Mouse (Mus musculus): Measurements from ENCODE around the gene Olfr648. TPM values are rescaled to one million over a fixed set of nuclear protein-coding genes. Genes with fewer than 3 reads are reported as not detected.

Gene Olfr648
- polyA plus RNA-seq, 1 experiment from 2014 or later: 0.08 TPM

- Histone ChIP-seq H3K27ac (replicated peaks in 1 of 2; ENCODE audit: control insufficient read depth in 1 of 2, insufficient read depth in 1 of 2, low read depth in 2 of 2, low read length in 2 of 2) (no peak within 1 kb of the TSS), H3K4me3 (ENCODE audit: control insufficient read depth in 1 of 2, insufficient read depth in 1 of 2, low read depth in 1 of 2, low read length in 2 of 2) (no peak within 1 kb of the TSS), H3K9ac (ENCODE audit: low read length) (no peak within 1 kb of the TSS), H3K4me1 (ENCODE audit: control insufficient read depth in 2 of 2, insufficient read depth in 2 of 2, low read length in 2 of 2) (no peaks in the 10 kb centered on the region), H3K27me3 (ENCODE audit: control insufficient read depth, insufficient read depth, low read length) (no peaks in the 10 kb centered on the region), H3K9me3 (ENCODE audit: control insufficient read depth, low read length) (no peaks in the 10 kb centered on the region), H3K4me2 (ENCODE audit: low read length) (no peak within 1 kb of the TSS), H3K36me3 (ENCODE audit: control insufficient read depth, insufficient read depth, low read length) (no peaks in the 10 kb centered on the region)
- ATAC-seq (ENCODE audit: insufficient number of reproducible peaks, insufficient read depth, low FRiP score, low read depth): no peak
- WGBS: 74% methylated on average over 6 of the region's 6 CpGs
These were observed 12.7 kb upstream of the Olfr648 start, which contains the start of gene Olfr649 for GRCm38 (mm10) chr7:104195885-104196284. Gene Olfr649, minus strand, starts transcription at chr7:104195985.

GRCm38 (mm10) chr7:104191275-104191674 is 8.1 kb upstream of the Olfr648 start:
- Histone ChIP-seq H3K9me3 (ENCODE audit: control insufficient read depth, low read length) (no peaks in the 10 kb centered on the region), H3K9ac (ENCODE audit: low read length) (no peak overlapping the region), H3K36me3 (ENCODE audit: control insufficient read depth, insufficient read depth, low read length) (no peaks in the 10 kb centered on the region), H3K4me1 (ENCODE audit: control insufficient read depth in 2 of 2, insufficient read depth in 2 of 2, low read length in 2 of 2) (no peaks in the 10 kb centered on the region), H3K4me2 (ENCODE audit: low read length) (no peak overlapping the region), H3K4me3 (ENCODE audit: control insufficient read depth in 1 of 2, insufficient read depth in 1 of 2, low read depth in 1 of 2, low read length in 2 of 2) (no peak overlapping the region), H3K27ac (replicated peaks in 1 of 2; ENCODE audit: control insufficient read depth in 1 of 2, insufficient read depth in 1 of 2, low read depth in 2 of 2, low read length in 2 of 2) (no peak overlapping the region), H3K27me3 (ENCODE audit: control insufficient read depth, insufficient read depth, low read length) (no peaks in the 10 kb centered on the region)
- WGBS: 49% methylated on average over 9 of the region's 9 CpGs
- no peak for ATAC-seq (ENCODE audit: insufficient number of reproducible peaks, insufficient read depth, low FRiP score, low read depth)

- no peaks in the 10 kb centered on the region for H3K27me3 ChIP-seq (ENCODE audit: control insufficient read depth, insufficient read depth, low read length)
- no peak overlapping the region for H3K27ac ChIP-seq (replicated peaks in 1 of 2; ENCODE audit: control insufficient read depth in 1 of 2, insufficient read depth in 1 of 2, low read depth in 2 of 2, low read length in 2 of 2)
- ATAC-seq (ENCODE audit: insufficient number of reproducible peaks, insufficient read depth, low FRiP score, low read depth): no peak
- no peaks in the 10 kb centered on the region for H3K36me3 ChIP-seq (ENCODE audit: control insufficient read depth, insufficient read depth, low read length)
- H3K9ac ChIP-seq (ENCODE audit: low read length): no peak overlapping the region
- no peaks in the 10 kb centered on the region for H3K4me1 ChIP-seq (ENCODE audit: control insufficient read depth in 2 of 2, insufficient read depth in 2 of 2, low read length in 2 of 2)
- no peaks in the 10 kb centered on the region for H3K9me3 ChIP-seq (ENCODE audit: control insufficient read depth, low read length)
- H3K4me3 ChIP-seq (ENCODE audit: control insufficient read depth in 1 of 2, insufficient read depth in 1 of 2, low read depth in 1 of 2, low read length in 2 of 2): no peak overlapping the region
- WGBS: 78% methylated on average over 1 of the region's 1 CpGs
- no peak overlapping the region for H3K4me2 ChIP-seq (ENCODE audit: low read length)
These were observed 4.1 kb downstream of the Olfr648 start for GRCm38 (mm10) chr7:104179074-104179473.

- no peaks in the 10 kb centered on the region for H3K4me1 ChIP-seq (ENCODE audit: control insufficient read depth in 2 of 2, insufficient read depth in 2 of 2, low read length in 2 of 2)
- no peaks in the 10 kb centered on the region for H3K36me3 ChIP-seq (ENCODE audit: control insufficient read depth, insufficient read depth, low read length)
- no peak overlapping the region for H3K9ac ChIP-seq (ENCODE audit: low read length)
- no peak overlapping the region for H3K27ac ChIP-seq (replicated peaks in 1 of 2; ENCODE audit: control insufficient read depth in 1 of 2, insufficient read depth in 1 of 2, low read depth in 2 of 2, low read length in 2 of 2)
- no peaks in the 10 kb centered on the region for H3K27me3 ChIP-seq (ENCODE audit: control insufficient read depth, insufficient read depth, low read length)
- H3K4me3 ChIP-seq (ENCODE audit: control insufficient read depth in 1 of 2, insufficient read depth in 1 of 2, low read depth in 1 of 2, low read length in 2 of 2): no peak overlapping the region
- H3K9me3 ChIP-seq (ENCODE audit: control insufficient read depth, low read length): no peaks in the 10 kb centered on the region
- H3K4me2 ChIP-seq (ENCODE audit: low read length): no peak overlapping the region
- WGBS: 70% methylated on average over 5 of the region's 5 CpGs
- no peak for ATAC-seq (ENCODE audit: insufficient number of reproducible peaks, insufficient read depth, low FRiP score, low read depth)
These were observed 4.7 kb downstream of the Olfr648 start for GRCm38 (mm10) chr7:104178422-104179054.

- Histone ChIP-seq H3K27me3 (ENCODE audit: control insufficient read depth, insufficient read depth, low read length) (no peaks in the 10 kb centered on the region), H3K27ac (replicated peaks in 1 of 2; ENCODE audit: control insufficient read depth in 1 of 2, insufficient read depth in 1 of 2, low read depth in 2 of 2, low read length in 2 of 2) (no peak overlapping the region), H3K4me2 (ENCODE audit: low read length) (no peak overlapping the region), H3K9ac (ENCODE audit: low read length) (no peak overlapping the region), H3K4me1 (ENCODE audit: control insufficient read depth in 2 of 2, insufficient read depth in 2 of 2, low read length in 2 of 2) (no peaks in the 10 kb centered on the region), H3K9me3 (ENCODE audit: control insufficient read depth, low read length) (no peaks in the 10 kb centered on the region), H3K36me3 (ENCODE audit: control insufficient read depth, insufficient read depth, low read length) (no peaks in the 10 kb centered on the region), H3K4me3 (ENCODE audit: control insufficient read depth in 1 of 2, insufficient read depth in 1 of 2, low read depth in 1 of 2, low read length in 2 of 2) (no peak overlapping the region)
- no peak for ATAC-seq (ENCODE audit: insufficient number of reproducible peaks, insufficient read depth, low FRiP score, low read depth)
- 75% methylated on average over 1 of the region's 1 CpGs for WGBS
These were observed 8.1 kb downstream of the Olfr648 start for GRCm38 (mm10) chr7:104175085-104175484.

- Histone ChIP-seq H3K27ac (replicated peaks in 1 of 2; ENCODE audit: control insufficient read depth in 1 of 2, insufficient read depth in 1 of 2, low read depth in 2 of 2, low read length in 2 of 2) (no peak overlapping the region), H3K9me3 (ENCODE audit: control insufficient read depth, low read length) (no peaks in the 10 kb centered on the region), H3K9ac (ENCODE audit: low read length) (no peak overlapping the region), H3K27me3 (ENCODE audit: control insufficient read depth, insufficient read depth, low read length) (no peaks in the 10 kb centered on the region), H3K36me3 (ENCODE audit: control insufficient read depth, insufficient read depth, low read length) (no peaks in the 10 kb centered on the region), H3K4me3 (ENCODE audit: control insufficient read depth in 1 of 2, insufficient read depth in 1 of 2, low read depth in 1 of 2, low read length in 2 of 2) (no peak overlapping the region), H3K4me2 (ENCODE audit: low read length) (no peak overlapping the region), H3K4me1 (ENCODE audit: control insufficient read depth in 2 of 2, insufficient read depth in 2 of 2, low read length in 2 of 2) (no peaks in the 10 kb centered on the region)
- no peak for ATAC-seq (ENCODE audit: insufficient number of reproducible peaks, insufficient read depth, low FRiP score, low read depth)
- 57% methylated on average over 6 of the region's 6 CpGs for WGBS
These were observed 13.5 kb downstream of the Olfr648 start for GRCm38 (mm10) chr7:104169634-104170204.

GRCm38 (mm10) chr7:104167105-104167504 is 16.1 kb downstream of the Olfr648 start:
- Histone ChIP-seq H3K27me3 (ENCODE audit: control insufficient read depth, insufficient read depth, low read length) (no peaks in the 10 kb centered on the region), H3K4me3 (ENCODE audit: control insufficient read depth in 1 of 2, insufficient read depth in 1 of 2, low read depth in 1 of 2, low read length in 2 of 2) (no peak overlapping the region), H3K27ac (replicated peaks in 1 of 2; ENCODE audit: control insufficient read depth in 1 of 2, insufficient read depth in 1 of 2, low read depth in 2 of 2, low read length in 2 of 2) (no peak overlapping the region), H3K9me3 (ENCODE audit: control insufficient read depth, low read length) (no peaks in the 10 kb centered on the region), H3K4me1 (ENCODE audit: control insufficient read depth in 2 of 2, insufficient read depth in 2 of 2, low read length in 2 of 2) (no peaks in the 10 kb centered on the region), H3K36me3 (ENCODE audit: control insufficient read depth, insufficient read depth, low read length) (no peaks in the 10 kb centered on the region), H3K4me2 (ENCODE audit: low read length) (no peak overlapping the region), H3K9ac (ENCODE audit: low read length) (no peak overlapping the region)
- ATAC-seq (ENCODE audit: insufficient number of reproducible peaks, insufficient read depth, low FRiP score, low read depth): no peak
- WGBS: 75% methylated on average over 6 of the region's 6 CpGs

GRCm38 (mm10) chr7:104150456-104150855 is 32.7 kb downstream of the Olfr648 start, which contains the start of gene Ubqlnl:
Gene Ubqlnl, minus strand, starts transcription at chr7:104150556.
- Histone ChIP-seq H3K4me2 (ENCODE audit: low read length) (no peak within 1 kb of the TSS), H3K36me3 (ENCODE audit: control insufficient read depth, insufficient read depth, low read length) (no peaks in the 10 kb centered on the region), H3K9me3 (ENCODE audit: control insufficient read depth, low read length) (no peaks in the 10 kb centered on the region), H3K4me3 (ENCODE audit: control insufficient read depth in 1 of 2, insufficient read depth in 1 of 2, low read depth in 1 of 2, low read length in 2 of 2) (no peak within 1 kb of the TSS), H3K27me3 (ENCODE audit: control insufficient read depth, insufficient read depth, low read length) (no peaks in the 10 kb centered on the region), H3K27ac (replicated peaks in 1 of 2; ENCODE audit: control insufficient read depth in 1 of 2, insufficient read depth in 1 of 2, low read depth in 2 of 2, low read length in 2 of 2) (no peak within 1 kb of the TSS), H3K9ac (ENCODE audit: low read length) (no peak within 1 kb of the TSS), H3K4me1 (ENCODE audit: control insufficient read depth in 2 of 2, insufficient read depth in 2 of 2, low read length in 2 of 2) (no peaks in the 10 kb centered on the region)
- ATAC-seq (ENCODE audit: insufficient number of reproducible peaks, insufficient read depth, low FRiP score, low read depth): no peak
- 79% methylated on average over 2 of the region's 2 CpGs for WGBS

Data from heart, embryonic 14.5 days (tissue).